Mouse (Mus musculus) retina, adult 2 months (tissue): Measurements from ENCODE around the gene Olfr1441.

Experiments
- DNase-seq: peaks from one replicate; pipeline ENCODE4 v3.0.0-alpha.2; 2012; ENCODE audit warnings: low read depth, low spot score

Olfr1441 gene

DNA sequence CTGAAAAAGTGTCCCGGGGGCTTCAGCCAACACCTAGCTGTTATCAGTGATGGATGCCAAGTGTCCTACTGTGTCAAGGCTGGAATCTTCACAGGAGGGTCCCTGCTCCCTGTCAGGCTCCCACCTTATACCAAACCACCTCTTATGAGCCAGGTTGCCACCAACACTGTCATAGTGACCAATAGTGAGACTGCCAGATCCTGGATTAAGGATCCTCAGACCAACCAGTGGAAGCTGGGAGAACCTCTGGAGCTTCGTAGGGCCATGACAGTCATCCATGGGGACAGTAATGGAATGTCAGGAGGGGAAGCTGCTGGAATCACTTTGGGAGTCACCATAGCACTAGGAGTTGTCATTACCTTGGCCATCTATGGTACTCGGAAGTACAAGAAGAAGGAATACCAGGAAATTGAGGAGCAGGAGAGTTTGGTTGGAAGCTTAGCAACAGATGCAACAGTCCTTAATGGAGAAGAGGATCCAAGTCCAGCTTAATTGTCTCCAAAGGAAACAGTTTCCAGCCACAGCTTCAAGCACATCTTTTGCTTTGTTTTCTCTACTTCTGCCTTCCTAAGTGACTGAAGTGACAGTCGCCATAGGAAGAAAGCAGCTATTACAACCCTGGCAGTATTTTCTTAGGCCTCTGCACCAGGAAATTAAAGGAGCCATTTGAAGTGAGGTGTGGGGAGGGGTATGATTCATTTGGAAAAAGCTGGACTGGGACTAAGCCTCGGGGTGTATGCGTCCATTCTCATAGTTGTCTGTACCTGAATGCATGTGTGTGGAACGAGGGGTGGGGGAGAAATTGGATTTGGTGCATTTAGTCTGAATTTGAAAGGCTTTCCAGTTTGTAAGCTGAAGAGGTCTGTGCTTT is 45.9 kb downstream of the Olfr1441 start:
- DNase-seq, result no peak

DNA sequence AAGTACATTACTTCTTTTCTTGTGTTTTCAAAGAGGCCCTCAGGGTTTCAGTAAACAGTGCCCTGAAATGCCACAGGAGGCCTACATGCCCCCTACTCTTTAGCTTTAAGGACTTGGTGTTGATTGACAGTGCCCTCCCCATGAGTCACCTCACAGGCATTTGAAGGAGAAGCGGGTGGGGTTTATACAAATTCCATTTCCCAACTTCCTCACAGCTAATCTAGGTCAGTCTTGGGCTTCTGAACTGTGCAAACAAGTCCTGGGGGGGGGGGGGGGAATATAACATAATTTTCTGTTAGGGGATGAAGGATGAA is 46.4 kb downstream of the Olfr1441 start:
- DNase-seq, result no peak

- no peak for DNase-seq
These were observed 46.9 kb downstream of the Olfr1441 start for GRCm38 (mm10) chr19:12464127-12464526.

GRCm38 (mm10) chr19:12464674-12465073 is 47.4 kb downstream of the Olfr1441 start:
- no peak for DNase-seq

DNA sequence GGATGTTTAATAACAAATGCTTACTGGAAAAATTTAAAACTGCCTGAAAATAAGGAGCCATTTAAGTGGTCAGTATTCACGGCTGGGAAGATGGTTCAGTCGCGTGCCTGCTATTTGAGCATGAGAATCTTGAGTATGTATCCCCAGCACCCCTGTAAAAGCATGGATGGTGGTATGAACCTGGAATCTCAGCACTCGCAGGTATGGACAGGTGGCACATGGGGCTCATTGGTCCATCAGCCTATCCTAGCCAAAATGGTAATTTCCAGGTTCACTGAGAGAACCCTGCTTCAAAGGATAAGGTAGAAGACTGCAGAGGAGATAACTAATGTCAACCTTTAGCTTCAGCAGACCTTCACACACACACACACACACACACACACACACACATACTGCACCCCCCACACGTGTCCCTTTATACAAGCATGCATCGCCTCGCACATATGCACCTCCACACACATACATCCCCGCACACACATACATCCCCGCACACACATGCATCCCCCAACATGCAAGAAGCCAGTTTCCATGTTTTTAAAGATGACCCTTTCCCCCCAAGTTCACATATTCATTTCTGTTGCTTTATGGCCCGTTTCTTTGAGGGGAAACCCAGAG is 48.4 kb downstream of the Olfr1441 start:
- no peak for DNase-seq

GRCm38 (mm10) chr19:12466204-12466603 is 49.0 kb downstream of the Olfr1441 start:
- peak; percentile 37 for DNase-seq

DNA sequence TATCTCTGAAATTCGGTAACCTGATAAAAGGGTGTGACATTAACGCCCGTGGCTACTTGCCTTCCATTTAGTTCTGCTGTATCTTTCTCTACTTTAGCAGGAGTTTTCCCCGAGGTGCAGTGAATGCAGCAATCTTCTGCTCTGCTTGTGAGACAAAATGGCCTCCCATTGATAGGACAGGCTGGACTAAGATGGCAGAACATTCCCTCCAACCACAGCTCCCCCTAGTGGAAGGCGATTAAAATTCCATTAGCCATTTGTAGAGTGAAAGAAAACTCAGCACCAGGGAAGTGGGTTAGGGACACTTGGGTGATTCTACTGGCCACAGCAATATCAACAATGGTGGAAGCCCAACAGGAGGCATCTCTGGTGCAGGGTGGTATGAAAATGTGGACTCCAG is 50.2 kb downstream of the Olfr1441 start:
- DNase-seq, result no peak

DNA sequence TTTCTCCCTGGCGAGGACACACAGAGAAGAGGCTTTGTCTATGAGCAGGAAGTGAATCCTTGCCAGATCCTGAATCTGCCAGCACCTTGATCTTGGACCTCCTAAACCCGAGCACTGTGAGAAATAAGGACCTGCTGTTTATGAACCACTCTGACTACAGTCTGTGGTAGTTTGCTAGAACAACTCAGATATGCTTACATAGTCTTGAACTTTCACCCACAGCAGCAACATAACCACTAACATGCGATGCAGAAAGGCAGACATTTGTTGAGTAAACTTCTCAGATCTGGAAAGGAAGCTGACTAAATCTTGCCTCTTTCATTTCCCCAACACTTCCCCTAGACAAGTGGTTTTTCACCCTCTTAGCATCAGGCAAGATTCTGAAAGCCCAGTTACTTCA is 54.6 kb downstream of the Olfr1441 start:
- no peak for DNase-seq

- no peak for DNase-seq
These were observed 55.2 kb downstream of the Olfr1441 start for GRCm38 (mm10) chr19:12472381-12472976.
